Mouse (Mus musculus) left cerebral cortex, adult 18-20 months (tissue): ENCODE data around the gene Neurod1. TPM values are rescaled to one million over a fixed set of nuclear protein-coding genes. Genes with fewer than 3 reads are reported as not detected.
A peak's percentile ranks its signal among the peaks of the same experiment; 100 is the strongest.

Experiments used
- DNase-seq, 2 experiments: peaks; one replicate each; pipeline ENCODE4 v3.0.0; 2021 to 2022; ENCODE audit warnings: low spot score in 2 of 2, mixed read lengths in 1 of 2
- long read RNA-seq, 2 experiments: library from polyadenylated mRNA; stranded (forward); transcript quantifications; one replicate each; pipeline ENCODE4 v2.0.0; 2021
- total RNA-seq, 2 experiments: library from RNA; stranded (reverse); gene quantifications; 2 replicates each; pipeline ENCODE4 v1.2.3; 2021

Gene Neurod1
- 10 to 100 TPM; 16.1 to 19.4 TPM for total RNA-seq
- long read RNA-seq, experiment 1, transcript Neurod1-201 (2 exons, 2,729 nt), result major isoform, 16 of 20 reads
- long read RNA-seq, experiment 1, partial matches to known transcripts, result 4 of 20 reads
- long read RNA-seq, experiment 1, other reads (novel, unspliced or antisense), result 0 of 20 reads
- long read RNA-seq, experiment 2, transcript Neurod1-201 (2 exons, 2,729 nt), result major isoform, 8 of 10 reads
- long read RNA-seq, experiment 2, partial matches to known transcripts, result 0 of 10 reads
- long read RNA-seq, experiment 2, other reads (novel, unspliced or antisense), result 2 of 10 reads

GRCm38 (mm10) chr2:79456575-79457349 is at the start of gene Neurod1, which contains the start of gene Cerkl:
Gene Neurod1 (minus strand): TSS chr2:79456751.
Gene Cerkl (minus strand): TSS chr2:79456785.
- DNase-seq, result peak; percentile 68 to 72

GRCm38 (mm10) chr2:79498990-79499755 is 42.6 kb upstream of the Neurod1 start:
- peak; percentile 76 to 83 for DNase-seq

- no peak for DNase-seq
Observed at GRCm38 (mm10) chr2:79485127-79485526, 28.6 kb upstream of the Neurod1 start.

- DNase-seq, result no peak
Observed at GRCm38 (mm10) chr2:79482511-79482910, 26.0 kb upstream of the Neurod1 start.

- DNase-seq, result no peak
Observed at GRCm38 (mm10) chr2:79462411-79462810, 5.9 kb upstream of the Neurod1 start.

- no peak for DNase-seq
Observed at GRCm38 (mm10) chr2:79461861-79462260, 5.3 kb upstream of the Neurod1 start.

GRCm38 (mm10) chr2:79460586-79460985 is 4.0 kb upstream of the Neurod1 start:
- no peak for DNase-seq

GRCm38 (mm10) chr2:79460107-79460506 is 3.6 kb upstream of the Neurod1 start:
- no peak for DNase-seq

GRCm38 (mm10) chr2:79459061-79460045 is 2.8 kb upstream of the Neurod1 start:
- no peak for DNase-seq

- no peak for DNase-seq
Observed at GRCm38 (mm10) chr2:79457932-79458331, 1.4 kb upstream of the Neurod1 start.

GRCm38 (mm10) chr2:79457434-79457833 is 883 bp upstream of the Neurod1 start:
- no peak for DNase-seq

GRCm38 (mm10) chr2:79455646-79456045 is 905 bp downstream of the Neurod1 start:
- DNase-seq, result peak in 1 of 2 experiments; percentile 9

- DNase-seq, result peak; percentile 16 to 22
Observed at GRCm38 (mm10) chr2:79454786-79455446, 1.6 kb downstream of the Neurod1 start.

GRCm38 (mm10) chr2:79453901-79454781 is 2.4 kb downstream of the Neurod1 start:
- DNase-seq, result peak; percentile 56 to 70

GRCm38 (mm10) chr2:79451438-79451837 is 5.1 kb downstream of the Neurod1 start:
- DNase-seq, result no peak

- DNase-seq, result no peak
Observed at GRCm38 (mm10) chr2:79450684-79451394, 5.7 kb downstream of the Neurod1 start.

GRCm38 (mm10) chr2:79449371-79449770 is 7.2 kb downstream of the Neurod1 start:
- DNase-seq, result no peak

- no peak for DNase-seq
Observed at GRCm38 (mm10) chr2:79447198-79447597, 9.4 kb downstream of the Neurod1 start.
